Mouse (Mus musculus) gastrocnemius, postnatal 36 days (tissue): ENCODE results near the gene Klri2. TPM values are rescaled to one million over a fixed set of nuclear protein-coding genes. Genes with fewer than 3 reads are reported as not detected.
"Not testable (repeated sequence)": the region's sequence is repeated elsewhere in the genome, so short reads cannot be mapped to it uniquely, and the experiment has no call there.

Experiments
- DNase-seq, 2 experiments: peaks; one replicate each; pipeline ENCODE4 v3.0.0; 2022
- intact Hi-C: fragments of 180-260 bp; cut with DNase I; formaldehyde crosslinking; loops from one replicate; pipeline ENCODE4 v1.15.1; 2025
- long read RNA-seq, 2 experiments: library from polyadenylated mRNA; stranded (forward); transcript quantifications; one replicate each; pipeline ENCODE4 v2.0.0; 2021
- microRNA-seq, 2 experiments: library from miRNA; unstranded; fragments of <30 nt; microRNA quantifications; one replicate each; pipeline ENCODE4 v1.2.0; 2021
- total RNA-seq, 2 experiments: library from RNA; stranded (reverse); gene quantifications; 2 replicates each; pipeline ENCODE4 v1.2.3; 2021

Klri2 gene
- total RNA-seq, result not detected
- long read RNA-seq, experiment 1, result 0 reads
- long read RNA-seq, experiment 2, result 0 reads

- intact Hi-C loops, result no loop called here
- DNase-seq, result no peak
These were observed at the start of gene Klri2 for GRCm38 (mm10) chr6:129740069-129740721. Klri2 (minus strand) TSS chr6:129740484.

- intact Hi-C loops, DNase-seq: not testable (repeated sequence)
These were observed 43.9 kb upstream of the Klri2 start, which contains the start of gene Gm156 for GRCm38 (mm10) chr6:129784170-129784569. Gm156 (minus strand) TSS chr6:129784270.

- DNase-seq, result no peak
- intact Hi-C loops, result no loop called here
These were observed 7.4 kb upstream of the Klri2 start for GRCm38 (mm10) chr6:129747654-129748032.

- intact Hi-C loops, result no loop called here
- no peak for DNase-seq
These were observed 6.9 kb upstream of the Klri2 start for GRCm38 (mm10) chr6:129747016-129747653.

GRCm38 (mm10) chr6:129746151-129746550, 5.9 kb upstream of the Klri2 start:
- DNase-seq, result no peak

GRCm38 (mm10) chr6:129736414-129736813, 3.9 kb downstream of the Klri2 start:
- intact Hi-C loops, result no loop called here
- DNase-seq, result no peak

More at GRCm38 (mm10) chr6:129746151-129746550, 5.9 kb upstream of the Klri2 start:
- intact Hi-C loops, result no loop called here

- intact Hi-C loops, result no loop called here
- no peak for DNase-seq
These were observed 13.0 kb downstream of the Klri2 start for GRCm38 (mm10) chr6:129727237-129727636.

GRCm38 (mm10) chr6:129721390-129721789, 18.9 kb downstream of the Klri2 start:
- DNase-seq, result no peak
- intact Hi-C loops, result no loop called here

- intact Hi-C loops, result no loop called here
- no peak for DNase-seq
These were observed 19.8 kb downstream of the Klri2 start for GRCm38 (mm10) chr6:129720487-129720886.

- intact Hi-C loops, result no loop called here
- DNase-seq, result no peak
These were observed 23.3 kb downstream of the Klri2 start, which contains the start of gene Klri1 for GRCm38 (mm10) chr6:129717032-129717431. Klri1 (minus strand) TSS chr6:129717132.

- intact Hi-C loops, result no loop called here
- DNase-seq, result no peak
These were observed 26.7 kb downstream of the Klri2 start for GRCm38 (mm10) chr6:129713566-129713965.

GRCm38 (mm10) chr6:129691436-129691835, 48.8 kb downstream of the Klri2 start:
- DNase-seq, intact Hi-C loops: not testable (repeated sequence)

- intact Hi-C loops, result no loop called here
- DNase-seq, result no peak
These were observed 59.9 kb downstream of the Klri2 start for GRCm38 (mm10) chr6:129680379-129680778.

Small RNAs within 50 kb of the gene (microRNA-seq; reads per million reads assigned to microRNA genes)
- 0 reads per million in 2 experiments for gene Mir680-1

Other genes starting within 250 kb of the Klri2 start
- not detected for gene Olr1, start 233.3 kb downstream of the Klri2 start, total RNA-seq
- gene Tmem52b, start 227.9 kb downstream of the Klri2 start, total RNA-seq, result not detected
- 10 to 100 TPM; 38.1 to 59.3 TPM for gene Gabarapl1, start 207.3 kb downstream of the Klri2 start, total RNA-seq
- not detected for gene Klre1, start 162.6 kb downstream of the Klri2 start, total RNA-seq
- gene Klrd1, start 148.7 kb downstream of the Klri2 start, total RNA-seq, result not detected
- not detected for gene Klrk1, start 116.6 kb downstream of the Klri2 start, total RNA-seq
- gene Klrc3, start 97.1 kb downstream of the Klri2 start, total RNA-seq, result not detected
- gene Klrc2, start 79.8 kb downstream of the Klri2 start, total RNA-seq, result not detected
- not detected for gene Klrc1, start 61.5 kb downstream of the Klri2 start, total RNA-seq
- gene Klri1, start 23.4 kb downstream of the Klri2 start, total RNA-seq, result not detected
- gene Gm156, start 43.8 kb upstream of the Klri2 start, total RNA-seq, result not detected
- not detected for gene Gm17631, start 122.2 kb upstream of the Klri2 start, total RNA-seq
- gene Klra17, start 136.2 kb upstream of the Klri2 start, total RNA-seq, result not detected
- gene Klra5, start 177.2 kb upstream of the Klri2 start, total RNA-seq, result not detected